12 mouse cellular contexts compared by ENCODE assay signal in genomic region chr10:88513574-88514135, GRCm38 (mm10). TPM values are rescaled to one million over a fixed set of nuclear protein-coding genes. Genes with fewer than 3 reads are reported as not detected.
DNase-seq lines count a peak whose midpoint lies in the region; ATAC-seq and TF ChIP-seq lines count a peak whose summit lies in the region.
"Had no signal": no experiment of that assay in that cellular context is flagged by ENCODE, and none has a peak within 500 bp of the region (broad histone marks: within the 10 kb centered on the region; RNA-seq: fewer than 3 reads in every experiment).

No protein-coding gene starts in this region.

- no peaks in the 10 kb centered on the region for H3K4me1 ChIP-seq in midbrain, postnatal 0 days (ENCODE audit: insufficient read depth, low read length)
- H3K4me1 ChIP-seq in midbrain, embryonic 15.5 days: no peaks in the 10 kb centered on the region

- H3K27ac ChIP-seq in gastrocnemius, adult 2 months: peak overlapping the region; percentile 67
- no peak overlapping the region for H3K27ac ChIP-seq in midbrain, postnatal 0 days (ENCODE audit: low read depth, low read length)
- H3K27ac ChIP-seq in midbrain, embryonic 15.5 days: no peak overlapping the region
- H3K27ac ChIP-seq: hindbrain, embryonic 14.5 days had no signal

- ATAC-seq in midbrain, postnatal 0 days (ENCODE audit: low FRiP score): no peak
- ATAC-seq in midbrain, embryonic 15.5 days (replicated peaks): no peak

- H3K4me3 ChIP-seq in gastrocnemius, adult 2 months: no peak overlapping the region
- H3K4me3 ChIP-seq in midbrain, postnatal 0 days (ENCODE audit: low read depth, low read length): no peak overlapping the region
- H3K4me3 ChIP-seq in midbrain, embryonic 15.5 days: no peak overlapping the region
- H3K4me3 ChIP-seq: megakaryocyte, embryonic 14.5 days had no signal

- H3K9ac ChIP-seq in midbrain, postnatal 0 days (replicated peaks; ENCODE audit: low read length, poor library complexity, severe bottlenecking): no peak overlapping the region
- H3K9ac ChIP-seq in midbrain, embryonic 15.5 days: no peak overlapping the region
- H3K9ac ChIP-seq: hindbrain, embryonic 14.5 days had no signal

- no peaks in the 10 kb centered on the region for H3K27me3 ChIP-seq in midbrain, postnatal 0 days (ENCODE audit: insufficient read depth, low read length)
- no peaks in the 10 kb centered on the region for H3K27me3 ChIP-seq in midbrain, embryonic 15.5 days (replicated peaks)
- H3K27me3 ChIP-seq: megakaryocyte, embryonic 14.5 days had no signal

- H3K4me2 ChIP-seq in midbrain, postnatal 0 days (ENCODE audit: low read depth, low read length, poor library complexity, severe bottlenecking): no peak overlapping the region
- H3K4me2 ChIP-seq in midbrain, embryonic 15.5 days: no peak overlapping the region
- H3K4me2 ChIP-seq: heart, embryonic 11.5 days; hindbrain, embryonic 14.5 days had no signal

- WGBS in midbrain, postnatal 0 days: 72% methylated on average over 8 of the region's 8 CpGs
- 75% methylated on average over 8 of the region's 8 CpGs for WGBS in midbrain, embryonic 15.5 days

- intact Hi-C loops in gastrocnemius, adult 2 months (cut with DNase I): no loop called here

- no peak for TF ChIP-seq CTCF in gastrocnemius, adult 2 months (IDR thresholded peaks at IDR 0.05)
- TF ChIP-seq CTCF in midbrain, postnatal 0 days (IDR thresholded peaks at IDR 0.05): peak; percentile 46

- no peak for DNase-seq in gastrocnemius, adult 2 months
- no peak for DNase-seq in gastrocnemius, adult 18-20 months (ENCODE audit: low spot score)
- DNase-seq in midbrain, postnatal 0 days (ENCODE audit: low spot score): no peak
- DNase-seq in kidney, adult 8-10 months: peak; percentile 88
- DNase-seq in frontal cortex, adult 2 months (ENCODE audit: extremely low spot score in 1 of 2, low spot score in 1 of 2): no peak
- no peak for DNase-seq in ovary, adult 18-20 months (ENCODE audit: low spot score)
- no peak for DNase-seq in lung, postnatal 10 days
- DNase-seq: cerebellum, adult 9-10 months had no signal

- H3K9me3 ChIP-seq in midbrain, postnatal 0 days (ENCODE audit: low read length): no peaks in the 10 kb centered on the region
- H3K9me3 ChIP-seq in midbrain, embryonic 15.5 days: no peaks in the 10 kb centered on the region
- H3K9me3 ChIP-seq: megakaryocyte, embryonic 14.5 days had no signal

- H3K36me3 ChIP-seq in midbrain, postnatal 0 days (ENCODE audit: insufficient read depth, low read length): no peaks in the 10 kb centered on the region
- H3K36me3 ChIP-seq in midbrain, embryonic 15.5 days (replicated peaks): no peaks in the 10 kb centered on the region

RNA-seq across cellular contexts. Expression of gene Chpt1, which starts 9.8 kb away (rescaled TPM):
- total RNA-seq in gastrocnemius, adult 2 months (2021): 100 to 1,000 TPM in 1 of 2 experiments, 10 to 100 TPM in 1; 85.2 to 129 TPM
- total RNA-seq in gastrocnemius, adult 18-20 months (2021): 100 to 1,000 TPM in 1 of 2 experiments, 10 to 100 TPM in 1; 92.6 to 116 TPM
- 26.9 and 28.5 TPM in 2 replicates for total RNA-seq in midbrain, postnatal 0 days (2014; rRNA removed)
- 27.2 and 27.3 TPM in 2 replicates for polyA plus RNA-seq in midbrain, postnatal 0 days (2015; fragmentation: Nextera tagmentation; extraction: Ambion mirVana)
- 15.1 and 16.2 TPM in 2 replicates for polyA plus RNA-seq in midbrain, embryonic 15.5 days (2015; fragmentation: Nextera tagmentation; extraction: Ambion mirVana)
- polyA plus RNA-seq in frontal cortex, adult 2 months (2012; rRNA removed): 25.9 and 29.0 TPM in 2 replicates

RNA-seq across cellular contexts. Expression of gene Sycp3, which starts 54.3 kb away (rescaled TPM):
- not detected for total RNA-seq in gastrocnemius, adult 2 months (2021)
- under 1 TPM in 1 of 2 experiments, not detected in 1; 0.24 TPM for total RNA-seq in gastrocnemius, adult 18-20 months (2021)
- total RNA-seq in midbrain, postnatal 0 days (2014; rRNA removed): not detected in 2 replicates
- 1.2 and 1.4 TPM in 2 replicates for polyA plus RNA-seq in midbrain, postnatal 0 days (2015; fragmentation: Nextera tagmentation; extraction: Ambion mirVana)
- polyA plus RNA-seq in midbrain, embryonic 15.5 days (2015; fragmentation: Nextera tagmentation; extraction: Ambion mirVana): 0.50 and 0.75 TPM in 2 replicates
- 0.30 and 0.38 TPM in 2 replicates for polyA plus RNA-seq in frontal cortex, adult 2 months (2012; rRNA removed)

Comparison
In these comparisons a context has a peak if more than half of its experiments do, and no peak if none do; other contexts are left out.
1. DNase-seq: peak in kidney, adult 8-10 months (2 of 2); none in gastrocnemius, adult 2 months (single experiment), gastrocnemius, adult 18-20 months (single experiment), midbrain, postnatal 0 days (single experiment), frontal cortex, adult 2 months (0 of 2), ovary, adult 18-20 months (single experiment) and lung, postnatal 10 days (single experiment).